ENCODE assay signal across 8 mouse cellular contexts in genomic region chr11:95041139-95041609, GRCm38 (mm10). TPM values are rescaled to one million over a fixed set of nuclear protein-coding genes. Genes with fewer than 3 reads are reported as not detected.
DNase-seq lines count a peak whose midpoint lies in the region; ATAC-seq and TF ChIP-seq lines count a peak whose summit lies in the region.

Gene Pdk2, minus strand, starts transcription at chr11:95041354.

- TF ChIP-seq CTCF in layer of hippocampus, adult 2 months (conservative IDR thresholded peaks at IDR 0.05), result no peak
- no peak for TF ChIP-seq CTCF in lung, adult 2 months (IDR thresholded peaks at IDR 0.05; ENCODE audit: insufficient read depth, low read length)

- peaks cover 5% of the 10 kb centered on the region; the same call in 1 of the 2 replicates for H3K27me3 ChIP-seq in neural tube, embryonic 15.5 days (replicated peaks)

- peak; percentile 89 for TF ChIP-seq POLR2A in lung, adult 2 months (IDR thresholded peaks at IDR 0.05; ENCODE audit: borderline replicate concordance, extremely low read depth, low read depth, low read length)

- peak within 1 kb of the TSS; percentile 94 for H3K4me3 ChIP-seq in layer of hippocampus, adult 2 months
- peak within 1 kb of the TSS; percentile 84 for H3K4me3 ChIP-seq in lung, adult 2 months (replicated peaks; ENCODE audit: extremely low read depth, low read depth, low read length)
- H3K4me3 ChIP-seq in neural tube, embryonic 15.5 days (replicated peaks), result peak within 1 kb of the TSS; percentile 90

- WGBS in lung, adult 2 months, result under 1% methylated on average over 41 of the region's 41 CpGs
- under 1% methylated on average over 41 of the region's 41 CpGs for WGBS in neural tube, embryonic 15.5 days

- H3K9me3 ChIP-seq in neural tube, embryonic 15.5 days (replicated peaks), result no peaks in the 10 kb centered on the region

- DNase-seq in Muller cell, postnatal 12 days (ENCODE audit: inconsistent ontology term), result peak; percentile 98
- DNase-seq in cerebellum, adult 9-10 months, result peak; percentile 98
- peak; percentile 97 for DNase-seq in forelimb bud, embryonic 11.5 days (ENCODE audit: low read depth, low spot score)
- peak; percentile 96 for DNase-seq in heart, postnatal 4 days
- DNase-seq in layer of hippocampus, adult 2 months (ENCODE audit: low spot score in 2 of 2), result peak; percentile 95 to 98
- peak; percentile 92 for DNase-seq in lung, adult 2 months
- DNase-seq in testis, postnatal 10 days (ENCODE audit: low spot score), result peak; percentile 91

- no peaks in the 10 kb centered on the region for H3K4me1 ChIP-seq in lung, adult 2 months (ENCODE audit: control insufficient read depth, insufficient read depth, low read length)
- H3K4me1 ChIP-seq in neural tube, embryonic 15.5 days, result peaks cover 27% of the 10 kb centered on the region

- H3K27ac ChIP-seq in layer of hippocampus, adult 2 months, result peak within 1 kb of the TSS; percentile 95
- peak within 1 kb of the TSS; percentile 79 for H3K27ac ChIP-seq in neural tube, embryonic 15.5 days (replicated peaks)

- peak within 1 kb of the TSS; percentile 70 for H3K9ac ChIP-seq in neural tube, embryonic 15.5 days (replicated peaks)

- peak within 1 kb of the TSS; percentile 88 for H3K4me2 ChIP-seq in neural tube, embryonic 15.5 days

- peaks cover 8% of the 10 kb centered on the region; the same call in 1 of the 2 replicates for H3K36me3 ChIP-seq in neural tube, embryonic 15.5 days

- peak; percentile 97 for ATAC-seq in neural tube, embryonic 15.5 days (ENCODE audit: low FRiP score)

RNA-seq across cellular contexts. Expression of gene Pdk2, which starts in this region (rescaled TPM):
- total RNA-seq in heart, postnatal 4 days (2021), result 100 to 1,000 TPM; 178 to 200 TPM
- 100 to 1,000 TPM; 133 TPM for total RNA-seq in layer of hippocampus, adult 2 months (2021)
- polyA plus RNA-seq in lung, adult 2 months (2012; rRNA removed), result 53.0 and 67.3 TPM in 2 replicates
- polyA plus RNA-seq in neural tube, embryonic 15.5 days (2015; fragmentation: Nextera tagmentation; extraction: Ambion mirVana), result 24.9 and 27.1 TPM in 2 replicates

Comparison
In these comparisons a context has a peak if more than half of its experiments do, and no peak if none do; other contexts are left out.
1. Peak in every context shown above with its lines: DNase-seq, ATAC-seq, H3K4me3 ChIP-seq and H3K27ac ChIP-seq.